Mouse (Mus musculus): ENCODE measurements around the gene Ccdc82.

GRCm38 (mm10) chr9:13300891-13301782 is 54.4 kb downstream of the Ccdc82 start:
- TF ChIP-seq GATA1 (IDR thresholded peaks at IDR 0.05; ENCODE audit: borderline replicate concordance, low read length): no peak
- no peak for TF ChIP-seq FLI1 (IDR thresholded peaks at IDR 0.05; ENCODE audit: low read length)

Measured in megakaryocyte, embryonic 14.5 days (primary cell).